Mouse (Mus musculus) kidney, adult 11 months (tissue): ENCODE measurements around the gene Lhx6.

Experiments used
- DNase-seq: peaks from one replicate; pipeline ENCODE4 v3.0.0; 2022

The Lhx6 gene

GRCm38 (mm10) chr2:36092748-36093147 is 12.5 kb downstream of the Lhx6 start:
- DNase-seq, result peak; percentile 65

- DNase-seq, result peak; percentile 61
Observed at GRCm38 (mm10) chr2:36090853-36091741, 14.1 kb downstream of the Lhx6 start.

GRCm38 (mm10) chr2:36089190-36089589 is 16.0 kb downstream of the Lhx6 start:
- DNase-seq, result no peak

GRCm38 (mm10) chr2:36085041-36085440 is 20.2 kb downstream of the Lhx6 start:
- DNase-seq, result no peak

DNA sequence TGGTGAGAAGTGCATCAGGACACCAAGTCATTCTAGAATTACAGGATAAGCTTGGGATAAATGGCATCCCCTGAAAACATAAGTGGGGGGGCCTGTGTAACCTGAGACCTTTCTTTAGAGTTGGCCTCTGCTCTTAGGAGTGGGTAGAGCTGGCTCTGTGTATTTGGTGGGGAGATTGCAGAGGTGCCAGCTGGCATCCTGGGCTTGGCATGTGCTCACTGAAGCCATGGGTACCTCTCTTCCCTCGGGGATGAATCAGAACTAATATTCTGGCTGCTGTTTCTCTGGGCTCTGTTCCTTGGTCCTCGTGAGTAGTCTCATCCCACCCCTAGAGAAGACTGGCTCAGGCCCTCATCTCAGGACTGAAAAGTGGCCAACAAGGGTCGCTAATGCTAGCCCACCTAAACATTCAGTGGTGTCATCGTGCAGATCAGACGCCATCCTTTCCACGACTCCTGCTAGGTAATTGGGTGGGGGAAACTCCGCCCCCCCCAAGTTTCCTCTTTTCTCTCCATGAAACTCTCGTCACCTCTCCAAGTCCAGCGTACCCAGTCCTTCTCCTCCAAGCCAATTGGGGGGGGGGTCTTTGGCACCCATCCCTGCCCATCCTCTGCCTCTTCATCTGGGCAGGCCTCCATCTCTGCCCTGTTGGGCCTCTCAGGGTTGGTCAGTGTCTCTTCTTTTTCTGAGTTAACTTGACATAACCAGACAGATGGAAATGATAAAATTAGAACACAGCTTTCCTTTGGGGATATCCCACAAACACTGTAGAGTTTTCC is 22.2 kb downstream of the Lhx6 start:
- no peak for DNase-seq

DNA sequence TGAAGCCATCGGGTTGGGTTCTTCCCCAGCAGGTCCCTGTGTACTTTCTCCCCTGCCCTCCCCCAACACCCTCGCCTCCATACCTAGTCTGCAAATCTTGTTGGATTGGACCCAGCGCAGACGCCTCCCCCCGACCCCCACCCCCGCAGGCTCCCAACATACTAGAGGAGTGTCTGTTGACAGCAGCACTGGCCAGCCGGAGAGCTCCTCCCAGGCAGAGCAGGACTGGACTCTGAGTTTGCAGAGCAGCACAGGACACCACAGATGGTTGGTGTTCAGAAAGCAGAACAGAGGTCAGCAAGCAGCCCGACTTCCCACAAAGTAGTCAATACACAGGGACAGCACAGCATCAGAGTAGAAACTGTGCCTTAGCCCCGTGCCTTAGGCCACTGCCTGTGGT is 23.8 kb downstream of the Lhx6 start:
- peak; percentile 38 for DNase-seq

DNA sequence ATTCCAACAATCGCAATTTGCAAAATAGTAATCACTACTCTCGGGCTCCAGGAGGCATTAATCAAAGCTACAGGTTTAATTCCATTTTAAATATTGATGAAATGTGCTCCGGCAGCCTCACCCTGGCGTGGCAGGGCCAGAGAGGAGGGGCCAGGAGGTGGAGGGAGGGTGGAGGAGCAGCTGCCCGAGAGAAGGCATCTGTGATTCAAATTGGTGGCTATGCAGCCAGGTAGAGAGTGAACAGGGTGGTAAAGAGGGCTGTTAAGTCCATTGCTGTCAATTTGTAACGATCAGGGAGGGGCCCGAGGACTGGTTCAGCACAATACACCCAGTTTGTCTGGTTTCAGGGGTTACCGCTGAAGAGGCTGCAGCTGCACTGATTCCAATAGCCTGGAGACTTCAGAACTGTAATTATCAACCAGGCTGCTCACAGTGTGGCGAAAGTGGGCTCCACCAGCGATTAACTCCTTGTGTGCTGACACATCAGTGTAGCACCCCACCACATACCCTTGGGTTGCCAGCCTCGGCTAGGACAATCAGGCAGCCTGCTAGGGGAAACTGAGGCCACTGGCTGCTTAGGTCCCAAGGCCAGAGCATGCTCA is 27.9 kb downstream of the Lhx6 start:
- DNase-seq, result no peak

GRCm38 (mm10) chr2:36075210-36075609 is 30.0 kb downstream of the Lhx6 start:
- no peak for DNase-seq

GRCm38 (mm10) chr2:36073781-36074180 is 31.4 kb downstream of the Lhx6 start:
- peak; percentile 5 for DNase-seq

DNA sequence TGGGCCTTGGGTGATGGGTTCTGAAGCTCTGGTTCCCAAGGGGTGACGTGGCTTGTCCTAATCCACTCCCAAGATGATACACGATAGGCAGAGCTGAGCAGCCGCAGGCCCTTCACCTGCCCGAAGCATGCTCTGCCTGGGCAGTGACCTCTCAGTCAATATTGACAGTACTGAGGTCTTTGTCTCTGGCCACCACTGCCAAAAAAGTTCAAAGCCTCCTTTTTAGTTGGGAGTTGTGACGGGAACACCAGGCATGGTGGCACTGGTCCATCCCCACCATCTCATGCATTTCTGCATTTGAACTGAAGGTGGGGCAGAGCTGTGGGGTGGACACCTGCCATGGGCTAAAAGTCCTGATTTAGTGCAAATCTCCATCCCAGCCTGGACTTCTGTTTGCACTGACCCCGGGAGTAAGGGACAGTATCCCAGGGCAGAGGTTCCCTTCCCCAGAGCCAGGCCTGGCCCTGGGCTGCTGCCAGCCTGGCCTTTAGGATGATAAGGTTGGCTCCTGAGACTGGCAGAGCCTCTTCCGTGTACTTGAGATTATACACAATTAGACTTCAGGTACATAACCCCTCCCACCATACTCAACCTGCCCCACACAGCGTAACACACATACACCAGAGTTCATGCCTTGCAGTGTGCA is 33.4 kb downstream of the Lhx6 start:
- no peak for DNase-seq

GRCm38 (mm10) chr2:36067132-36067531 is 38.1 kb downstream of the Lhx6 start:
- DNase-seq, result no peak

DNA sequence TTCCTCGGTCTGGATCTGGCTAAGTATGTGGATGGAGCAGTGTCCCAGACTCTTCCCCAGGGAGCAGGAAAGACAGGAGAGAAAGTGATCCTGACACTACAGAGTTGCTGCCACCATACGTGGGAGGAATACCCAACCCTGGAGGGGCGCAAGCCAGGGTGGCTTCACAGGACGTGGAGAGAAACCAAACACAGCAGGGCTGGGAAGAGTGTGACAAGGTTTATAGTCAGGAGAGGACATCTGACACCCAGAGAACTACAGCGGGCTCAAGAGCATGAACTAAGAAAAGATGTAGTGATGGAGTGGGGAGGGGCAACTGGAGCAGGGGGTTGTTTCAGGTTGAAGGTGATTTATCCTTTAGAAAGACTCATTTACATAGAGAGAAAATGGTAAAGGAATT is 43.8 kb downstream of the Lhx6 start:
- no peak for DNase-seq

GRCm38 (mm10) chr2:36056248-36056647 is 49.0 kb downstream of the Lhx6 start:
- no peak for DNase-seq

GRCm38 (mm10) chr2:36053249-36053648 is 52.0 kb downstream of the Lhx6 start:
- DNase-seq, result no peak

- no peak for DNase-seq
Observed at GRCm38 (mm10) chr2:36049567-36049954, 55.6 kb downstream of the Lhx6 start.

DNA sequence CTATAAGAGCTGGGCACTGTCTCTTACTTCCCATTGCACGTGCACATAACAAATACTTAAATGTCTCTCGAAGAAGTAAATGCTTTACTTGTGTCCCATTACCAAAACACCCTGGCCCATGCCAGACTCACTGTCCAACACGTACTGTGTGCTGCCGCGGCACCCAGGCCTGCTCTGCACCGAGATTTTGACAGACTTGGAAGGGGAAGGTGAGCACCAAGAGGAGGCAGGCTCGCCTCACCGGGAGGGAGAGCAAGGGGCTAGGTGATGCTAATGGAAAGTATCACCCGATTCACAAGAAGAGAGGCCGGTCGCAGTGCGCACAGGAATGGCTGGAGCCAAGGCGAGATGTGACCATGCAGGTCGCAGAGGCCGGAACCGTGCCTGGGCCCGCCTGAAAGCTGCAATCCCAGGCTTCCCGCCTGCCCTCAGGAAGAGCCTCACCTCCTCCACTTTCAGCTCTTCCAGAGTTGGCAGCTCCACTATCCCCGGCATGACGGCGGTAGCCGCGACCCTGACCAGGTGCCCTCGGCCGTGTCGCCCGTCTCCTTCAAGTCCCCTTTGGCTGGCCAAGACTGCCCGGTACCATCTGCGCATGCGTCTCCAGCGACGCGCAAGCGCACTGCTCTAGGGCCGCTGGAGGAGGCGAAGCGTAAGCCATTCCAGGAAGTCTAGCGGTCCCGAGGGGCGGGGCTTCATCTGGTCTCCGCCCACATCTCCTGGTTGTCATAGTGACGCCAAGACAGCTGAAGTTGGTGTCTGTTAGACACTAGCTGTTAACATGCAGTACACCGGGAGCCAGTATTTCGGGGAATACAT is 56.3 kb downstream of the Lhx6 start, which contains the start of the genes Ndufa8 and Morn5:
Gene Ndufa8, minus strand, starts transcription at position 659 of the 819 bp plus-strand sequence.
Gene Morn5, plus strand, starts transcription at position 711 of the 819 bp plus-strand sequence.
- peak; percentile 99 for DNase-seq

DNA sequence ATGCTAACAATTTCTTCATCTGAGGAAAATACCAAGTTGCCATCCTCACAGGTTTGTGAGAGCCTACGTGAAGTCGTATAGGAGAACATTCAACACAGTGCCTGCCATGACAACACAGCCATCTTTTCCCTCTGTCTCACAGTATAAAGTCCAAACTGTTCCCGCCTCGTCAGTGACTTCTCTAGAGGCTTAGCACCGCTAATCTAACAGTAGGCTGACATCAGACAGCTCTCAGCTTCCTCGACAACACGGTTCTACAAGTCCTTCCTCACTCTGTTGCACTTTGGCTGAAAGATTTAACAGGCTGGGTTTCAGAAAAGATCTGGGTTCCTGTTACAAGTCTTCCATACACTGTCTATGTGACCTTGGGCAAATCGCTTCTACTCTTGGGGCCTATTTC is 57.0 kb downstream of the Lhx6 start:
- peak; percentile 13 for DNase-seq

- DNase-seq, result no peak
Observed at GRCm38 (mm10) chr2:36040872-36041271, 64.3 kb downstream of the Lhx6 start.

DNA sequence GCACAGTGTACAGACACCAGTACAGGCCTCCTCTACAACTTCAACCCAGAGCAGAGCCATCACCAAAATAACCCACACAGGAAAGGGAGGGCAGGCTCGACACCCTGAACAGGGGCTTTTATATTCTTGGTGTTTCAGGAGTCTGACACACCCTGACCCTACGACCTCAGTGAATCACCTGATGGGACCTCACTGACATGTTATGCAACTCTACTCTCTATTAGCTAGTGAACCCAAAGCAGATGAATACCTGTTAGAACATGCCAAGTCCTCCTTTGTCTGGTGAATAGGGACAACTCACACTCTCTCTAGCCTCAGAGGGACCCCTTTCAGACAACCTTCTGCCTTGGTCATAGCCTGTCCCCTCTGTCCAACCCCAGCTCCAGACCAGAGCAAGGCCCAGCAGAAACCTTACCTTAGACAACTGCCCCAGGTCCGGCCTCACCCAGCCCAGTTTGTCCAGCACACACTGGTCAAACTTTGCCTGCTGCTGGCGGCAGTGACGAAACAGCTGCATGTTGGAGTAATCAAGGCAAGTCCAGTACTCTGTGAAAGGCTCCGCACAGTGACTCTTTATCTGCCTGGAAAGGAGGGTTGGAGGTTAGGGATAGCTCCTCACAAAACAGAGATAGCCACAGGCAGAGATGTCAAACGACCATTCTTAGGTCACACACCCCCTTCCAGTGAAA is 65.8 kb downstream of the Lhx6 start:
- no peak for DNase-seq

DNA sequence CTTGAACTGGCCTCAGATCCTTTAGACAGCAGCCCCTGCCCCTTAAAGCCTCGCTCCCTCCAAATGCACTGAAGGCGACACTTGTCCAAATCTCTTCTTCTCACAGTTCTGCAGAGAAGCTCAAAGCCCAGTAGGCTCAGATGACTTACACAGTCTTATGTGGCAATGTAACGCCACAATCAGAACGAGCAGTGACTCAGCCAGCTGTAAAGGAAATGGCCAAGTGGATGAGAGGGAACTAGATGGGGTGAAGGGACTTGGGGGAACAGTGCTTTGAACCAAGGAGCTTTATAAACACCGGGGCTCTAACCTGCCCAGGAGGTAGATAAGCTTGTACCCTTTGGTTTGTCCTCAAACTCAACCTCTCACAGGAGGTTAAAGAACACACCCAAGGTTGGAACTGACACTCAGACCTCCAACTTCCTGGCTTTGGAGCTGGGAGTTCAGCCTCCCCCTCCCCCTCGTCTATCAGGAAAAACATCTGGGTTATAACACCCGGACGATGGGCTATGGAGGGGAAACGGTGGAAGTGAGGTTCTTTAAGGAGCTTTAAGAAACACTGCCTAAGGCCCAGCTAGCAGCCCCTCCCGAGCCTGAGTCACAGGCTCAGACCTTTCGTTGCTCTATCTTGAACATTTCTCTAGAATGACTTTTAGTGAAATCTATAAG is 69.7 kb downstream of the Lhx6 start:
- DNase-seq, result no peak

GRCm38 (mm10) chr2:36034898-36035297 is 70.3 kb downstream of the Lhx6 start:
- no peak for DNase-seq
